Mouse (Mus musculus): ENCODE measurements around the gene Man1c1.

Man1c1 gene

DNA sequence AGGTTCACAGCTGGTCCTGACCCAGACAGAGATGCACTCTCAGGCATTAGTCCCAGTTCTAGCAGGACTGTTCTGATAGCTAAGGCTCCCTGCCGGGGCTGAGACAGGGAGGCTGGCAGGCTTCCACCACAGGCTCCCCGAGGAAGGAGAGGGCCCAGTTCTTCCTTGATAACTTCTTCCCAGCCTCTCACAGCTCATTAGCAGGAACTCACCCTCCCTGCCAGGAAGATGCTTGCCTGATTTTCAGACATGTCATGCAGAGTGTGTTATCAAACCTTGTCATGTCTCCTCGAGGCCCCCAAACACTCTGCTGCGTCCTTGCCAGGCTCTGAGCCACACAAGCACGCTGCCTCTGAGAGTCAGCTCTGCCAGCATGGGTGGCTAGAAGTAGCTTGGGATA is 98.0 kb downstream of the Man1c1 start:
- DNase-seq (ENCODE audit: low spot score in 2 of 2), result no peak

- no peak for DNase-seq (ENCODE audit: low spot score in 2 of 2)
These were observed 99.6 kb downstream of the Man1c1 start for GRCm38 (mm10) chr4:134604472-134604871.

DNA sequence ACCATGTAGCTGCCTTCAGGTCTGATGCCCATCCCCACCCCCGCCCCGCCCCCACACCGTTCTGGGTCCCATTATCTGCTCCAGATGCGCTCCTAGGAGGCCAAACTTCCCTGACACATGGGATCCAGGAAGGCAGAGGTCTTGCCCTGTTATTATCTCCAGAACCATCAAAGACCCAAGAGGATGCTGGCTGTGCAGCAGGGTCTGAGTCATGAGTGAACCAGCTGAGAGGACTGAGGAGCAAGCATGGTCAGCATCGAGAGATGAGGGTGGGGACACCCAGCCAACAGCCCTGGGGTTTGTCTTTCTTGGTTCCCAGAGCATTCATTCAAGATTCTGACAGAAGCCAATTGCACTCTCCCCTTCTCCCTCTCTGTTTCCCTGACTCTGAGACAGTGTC is 100.5 kb downstream of the Man1c1 start:
- no peak for DNase-seq (ENCODE audit: low spot score in 2 of 2)

- no peak for DNase-seq (ENCODE audit: low spot score in 2 of 2)
These were observed 101.5 kb downstream of the Man1c1 start for GRCm38 (mm10) chr4:134602610-134603009.

DNA sequence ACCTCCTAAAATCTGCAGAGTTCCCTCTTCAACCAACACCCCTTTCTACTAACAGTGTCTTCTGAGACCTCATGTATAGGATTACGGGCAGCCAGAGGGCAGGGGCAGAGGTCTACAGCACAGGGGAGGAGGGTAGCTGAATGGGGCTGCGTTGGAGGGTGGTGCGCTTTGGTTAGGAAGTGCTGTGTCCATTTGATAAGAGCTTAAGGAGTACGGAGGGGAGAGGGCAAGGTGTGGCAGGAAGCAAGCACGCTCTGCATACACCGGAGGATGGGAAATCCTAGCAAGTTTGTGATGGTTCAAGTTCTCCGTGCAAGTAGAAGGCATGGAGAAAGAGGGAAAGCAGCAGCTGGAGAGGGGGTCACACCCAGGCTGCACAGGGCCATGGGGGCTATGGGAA is 102.1 kb downstream of the Man1c1 start:
- DNase-seq (ENCODE audit: low spot score in 2 of 2), result no peak

DNA sequence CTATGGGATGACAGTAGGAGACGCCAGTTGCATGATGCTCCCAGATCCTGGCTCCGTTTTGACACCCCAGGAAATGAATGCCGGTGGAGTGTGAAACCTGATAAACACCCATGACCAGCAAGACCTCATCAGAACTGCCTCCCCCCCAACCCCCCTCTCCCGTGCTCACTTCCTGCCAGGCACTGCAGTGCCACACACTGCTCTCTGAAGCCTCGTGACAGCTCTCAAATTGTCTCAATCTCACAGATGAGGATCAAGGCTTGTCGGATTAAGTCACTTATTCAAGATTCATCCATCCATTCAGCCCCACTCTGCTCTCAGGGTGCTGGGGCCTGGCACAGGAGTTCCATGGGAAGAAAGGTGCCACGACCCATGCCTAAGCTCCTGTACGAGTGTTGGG is 102.7 kb downstream of the Man1c1 start:
- no peak for DNase-seq (ENCODE audit: low spot score in 2 of 2)

DNA sequence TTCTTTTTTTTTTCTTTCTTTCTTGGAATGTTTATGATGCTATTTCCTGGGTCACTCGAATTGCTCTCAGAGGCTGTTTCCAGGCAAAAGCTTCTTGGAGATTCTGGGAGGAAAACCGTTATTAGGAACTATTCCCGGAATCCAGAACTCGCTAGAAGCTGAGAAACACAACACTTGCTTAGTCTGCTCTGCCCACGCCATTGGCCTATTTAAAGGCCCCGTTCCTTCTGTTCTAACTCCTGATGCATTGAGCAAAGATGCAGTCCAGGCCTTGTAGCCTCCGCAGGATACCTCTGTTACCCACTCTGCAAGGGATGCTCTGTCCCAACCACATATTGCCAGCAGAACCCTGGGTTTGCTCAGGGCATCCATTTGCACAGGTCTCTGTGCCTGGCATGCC is 103.3 kb downstream of the Man1c1 start:
- DNase-seq (ENCODE audit: low spot score in 2 of 2), result peak in 1 of 2 experiments; percentile 62

DNA sequence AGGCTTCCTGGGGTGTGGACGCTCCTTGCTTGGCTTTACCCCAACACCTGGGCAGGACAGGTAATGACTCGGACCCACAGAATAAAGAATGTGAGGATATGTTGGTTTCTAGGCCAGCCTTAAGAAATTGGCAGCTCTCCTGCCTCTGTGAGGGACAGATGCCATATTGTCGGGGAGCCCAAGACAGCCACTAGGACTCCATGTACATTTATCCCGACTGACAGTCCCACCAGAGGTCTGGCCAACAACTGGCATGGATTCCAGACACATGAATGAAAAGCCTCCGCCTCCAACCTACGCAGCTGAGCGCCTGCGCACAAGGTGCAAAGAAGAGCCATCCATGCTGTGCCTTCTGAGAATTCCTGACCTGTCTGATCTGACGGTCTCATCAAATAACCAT is 104.0 kb downstream of the Man1c1 start:
- DNase-seq (ENCODE audit: low spot score in 2 of 2), result no peak

DNA sequence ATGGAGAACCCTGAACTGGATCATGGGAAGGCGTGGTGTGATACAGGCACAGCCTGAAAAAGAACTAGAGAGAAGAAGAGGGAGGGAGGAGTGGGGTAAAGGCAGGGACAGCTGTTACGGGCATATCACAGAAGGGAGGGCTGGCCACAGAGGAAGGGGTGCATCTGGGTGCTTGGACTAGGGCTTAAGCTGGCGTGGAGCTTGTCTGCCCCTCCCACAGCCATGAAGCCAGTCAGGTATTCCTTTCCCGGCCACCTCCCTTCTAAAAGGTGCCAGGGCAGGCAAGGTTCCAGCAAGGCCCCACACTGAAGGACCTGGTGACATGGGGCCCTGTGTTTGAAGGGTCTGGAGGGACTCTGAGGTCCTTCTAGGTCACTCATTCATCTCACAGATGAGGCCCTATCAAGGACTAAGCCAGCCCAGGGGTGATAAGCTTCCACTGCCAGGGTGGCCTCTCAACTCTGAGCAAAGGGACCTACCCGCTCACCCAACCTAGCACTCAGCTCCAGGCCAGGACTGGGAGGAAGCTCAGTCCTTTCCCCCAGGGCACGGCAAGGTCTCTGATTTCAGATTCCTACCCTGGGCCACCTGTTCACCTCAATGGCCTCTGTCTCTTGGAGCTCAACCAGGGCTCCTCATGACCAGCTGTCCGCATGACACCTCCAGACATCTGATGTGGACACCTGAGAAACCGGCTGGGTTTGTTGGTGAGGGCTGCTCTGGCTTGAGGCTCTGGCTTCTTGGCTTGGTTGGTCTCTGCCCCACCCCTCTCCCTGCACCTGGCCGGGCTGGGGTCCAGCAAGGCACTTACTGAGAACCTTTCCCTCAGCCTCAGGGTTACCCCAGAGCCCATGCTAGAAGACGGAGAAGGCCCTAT is 107.0 kb downstream of the Man1c1 start:
- no peak for DNase-seq (ENCODE audit: low spot score in 2 of 2)

GRCm38 (mm10) chr4:134594731-134595439 is 109.2 kb downstream of the Man1c1 start:
- no peak for DNase-seq (ENCODE audit: low spot score in 2 of 2)

GRCm38 (mm10) chr4:134592442-134592841 is 111.6 kb downstream of the Man1c1 start:
- no peak for DNase-seq (ENCODE audit: low spot score in 2 of 2)

DNA sequence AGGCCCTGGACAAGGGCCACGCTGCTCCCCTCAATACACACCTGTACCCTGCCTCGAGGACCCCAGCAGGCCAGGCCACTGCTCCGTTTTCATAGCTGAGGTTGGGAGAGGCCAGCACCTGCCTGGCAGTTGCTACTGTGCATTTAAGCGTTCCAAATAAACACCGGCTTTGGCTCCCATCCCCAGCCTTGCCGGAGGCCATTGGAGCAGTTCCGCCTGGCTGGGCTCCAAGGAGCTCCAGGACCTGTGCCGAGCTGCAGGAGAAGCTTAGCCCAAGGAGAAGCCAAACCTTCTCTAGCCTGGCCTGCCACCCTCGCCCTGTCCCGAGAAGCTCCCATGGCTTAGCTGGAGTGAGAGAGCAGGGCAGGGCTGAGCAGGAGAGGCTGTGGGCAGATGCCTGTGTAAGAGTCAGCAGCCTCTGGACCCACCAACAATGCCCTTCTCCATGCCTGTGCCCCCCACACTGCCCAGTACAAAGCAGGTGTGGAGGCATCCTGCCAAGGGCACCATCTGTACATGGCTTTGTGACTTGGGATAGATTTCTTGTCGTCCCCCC is 112.5 kb downstream of the Man1c1 start:
- peak in 1 of 2 experiments; percentile 63 for DNase-seq (ENCODE audit: low spot score in 2 of 2)

DNA sequence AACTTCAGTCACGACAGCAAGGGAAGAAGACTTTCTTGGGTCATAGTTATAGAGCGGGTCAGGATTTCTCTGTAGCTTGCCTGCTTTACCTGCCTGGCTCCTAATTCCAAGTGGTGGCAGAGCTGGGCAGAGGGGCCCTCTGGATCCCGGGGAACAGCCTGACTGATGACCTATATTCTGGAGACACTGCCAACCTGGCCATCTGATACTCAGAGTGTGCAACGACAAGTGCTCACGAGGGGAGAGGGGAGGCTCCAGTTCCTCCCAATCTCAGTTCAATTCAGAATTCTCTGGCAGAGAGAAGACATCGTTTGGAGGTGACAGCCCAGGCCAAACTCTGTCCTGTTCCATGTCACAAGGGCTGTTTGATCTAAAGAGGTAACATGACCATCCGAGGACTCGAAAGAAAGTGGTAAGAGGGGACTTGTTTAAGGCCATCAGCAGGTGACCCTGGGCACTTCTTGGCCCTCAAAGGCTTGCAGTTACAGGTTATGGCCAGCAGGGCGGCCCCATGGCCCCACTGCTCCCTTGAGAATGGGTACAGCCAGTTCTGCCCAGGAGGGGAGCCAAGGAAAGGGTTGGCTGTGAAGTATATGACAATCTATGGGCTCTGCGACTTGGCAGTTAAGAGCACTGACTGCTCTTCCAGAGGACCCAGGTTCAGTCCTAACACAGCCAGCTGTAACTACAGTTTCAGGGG is 113.7 kb downstream of the Man1c1 start:
- DNase-seq (ENCODE audit: low spot score in 2 of 2), result no peak

- DNase-seq (ENCODE audit: low spot score in 2 of 2), result no peak
These were observed 114.3 kb downstream of the Man1c1 start for GRCm38 (mm10) chr4:134589786-134590185.

DNA sequence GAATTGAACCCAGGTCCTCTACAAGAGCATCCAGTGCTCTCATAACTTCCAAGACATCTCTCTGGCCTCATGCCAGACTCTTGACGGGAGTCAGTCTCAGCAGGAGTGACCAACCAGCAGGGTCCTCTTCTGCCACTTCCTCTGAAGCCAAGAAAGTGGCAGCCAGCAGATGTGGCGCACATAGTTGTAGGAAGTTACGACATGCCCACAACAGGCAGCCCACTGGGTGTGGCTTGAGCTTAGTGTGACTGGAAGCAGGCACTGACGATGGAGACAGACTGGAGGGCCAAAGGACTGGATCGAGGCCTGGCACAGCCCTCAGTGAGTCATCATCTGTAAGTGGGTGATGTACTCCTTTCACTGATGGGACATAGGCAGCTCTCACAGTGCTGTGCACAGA is 115.1 kb downstream of the Man1c1 start:
- DNase-seq (ENCODE audit: low spot score in 2 of 2), result no peak

GRCm38 (mm10) chr4:134588287-134588686 is 115.8 kb downstream of the Man1c1 start:
- no peak for DNase-seq (ENCODE audit: low spot score in 2 of 2)

- no peak for DNase-seq (ENCODE audit: low spot score in 2 of 2)
These were observed 116.4 kb downstream of the Man1c1 start for GRCm38 (mm10) chr4:134587636-134588197.

DNA sequence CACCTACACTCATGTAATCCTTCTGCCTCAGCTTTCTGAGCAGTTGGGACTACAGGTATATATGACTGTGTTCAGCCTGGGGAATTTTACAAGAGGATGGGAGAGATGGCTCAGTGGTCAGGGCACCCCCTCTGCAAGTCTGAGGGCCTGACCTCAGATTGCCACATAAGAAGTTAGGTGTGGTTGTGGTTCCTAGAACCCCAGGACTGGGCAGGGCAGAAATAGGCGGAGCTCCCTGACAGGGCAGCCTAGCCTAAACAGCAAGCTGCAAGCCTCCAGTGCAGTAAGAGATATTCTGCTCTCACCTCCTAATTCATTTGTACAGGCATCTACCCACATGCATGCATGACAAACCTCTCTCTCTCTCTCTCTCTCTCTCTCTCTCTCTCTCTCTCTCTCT is 117.5 kb downstream of the Man1c1 start:
- DNase-seq (ENCODE audit: low spot score in 2 of 2), result no peak

GRCm38 (mm10) chr4:134586126-134586525 is 118.0 kb downstream of the Man1c1 start:
- DNase-seq (ENCODE audit: low spot score in 2 of 2), result no peak

DNA sequence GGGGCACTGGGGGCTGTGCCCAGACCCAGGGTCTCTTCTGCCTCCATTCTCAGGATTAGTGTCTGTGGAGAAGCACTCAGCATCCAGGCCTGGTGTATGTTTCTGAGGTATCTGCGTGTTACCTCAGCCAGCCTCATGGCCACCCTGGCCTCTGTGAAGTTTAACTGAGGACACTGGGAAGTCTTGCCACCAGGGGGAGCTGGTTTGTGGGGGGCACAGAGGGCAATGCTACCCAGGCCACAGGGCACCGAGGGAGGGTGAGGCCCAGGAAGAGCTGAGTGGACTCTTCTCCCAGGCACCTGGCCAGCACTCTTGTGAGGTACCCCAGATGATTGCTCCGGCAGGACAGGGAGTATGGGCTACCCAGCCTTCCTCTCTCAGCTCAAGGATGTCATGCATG is 120.6 kb downstream of the Man1c1 start:
- DNase-seq (ENCODE audit: low spot score in 2 of 2), result no peak

DNA sequence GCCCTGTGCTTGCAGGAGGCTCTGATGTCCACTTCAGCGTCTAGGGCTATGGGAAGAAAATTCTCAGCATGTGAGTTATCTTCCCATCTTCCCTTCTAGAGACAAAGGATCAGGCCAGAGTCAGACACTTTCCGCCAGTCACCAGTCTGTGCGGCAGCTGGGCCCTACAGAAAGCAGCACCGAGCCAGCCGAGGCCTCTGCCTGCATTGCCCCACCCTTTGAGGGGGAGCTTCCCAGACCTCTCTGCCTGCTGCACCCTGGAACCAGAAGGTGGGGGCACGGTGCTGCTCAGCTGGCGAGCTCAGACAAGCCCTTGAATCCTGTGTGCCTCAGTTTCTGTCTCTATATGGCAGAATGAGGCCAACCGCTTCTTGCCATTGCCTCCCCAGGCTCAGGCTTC is 122.7 kb downstream of the Man1c1 start:
- DNase-seq (ENCODE audit: low spot score in 2 of 2), result no peak

Data from frontal cortex, postnatal 36 days (tissue).